Mouse (Mus musculus) heart, postnatal 0 days (tissue): ENCODE results near the gene Fam227b. TPM values are rescaled to one million over a fixed set of nuclear protein-coding genes. Genes with fewer than 3 reads are reported as not detected.

ENCODE experiments used
- ATAC-seq: fragments of 200-750 bp; cut with Nextera tagmentation; 2 replicates; pipeline ENCODE4 v1.8.0; 2017; ENCODE audit warnings: low read depth, moderate number of reproducible peaks, moderate library complexity; ENCODE audit not compliant: insufficient read depth
- DNase-seq: peaks from one replicate; pipeline ENCODE4 v3.0.0-alpha.2; 2016; ENCODE audit warnings: low spot score
- H3K27ac ChIP-seq: fragments of 300-500 bp; sonication (generic); 2 replicates; pipeline ENCODE4 v1.5.1; 2014; ENCODE audit warnings: low read depth, mild to moderate bottlenecking
- H3K27me3 ChIP-seq: fragments of 300-500 bp; sonication (generic); 2 replicates; pipeline ENCODE4 v1.6.1; 2014; ENCODE audit warnings: low read length, mixed read lengths; ENCODE audit not compliant: control insufficient read depth, insufficient read depth
- H3K36me3 ChIP-seq: fragments of 300-500 bp; sonication (generic); replicated peaks from 2 replicates; pipeline ENCODE4 v1.6.1; 2014; ENCODE audit warnings: low read length, mixed read lengths; ENCODE audit not compliant: control insufficient read depth, insufficient read depth
- H3K4me1 ChIP-seq: fragments of 300-500 bp; sonication (generic); 2 replicates; pipeline ENCODE4 v1.6.1; 2014; ENCODE audit warnings: antibody characterized with exemption; ENCODE audit not compliant: control insufficient read depth, insufficient read depth
- H3K4me2 ChIP-seq: fragments of 300-500 bp; sonication (generic); 2 replicates; pipeline ENCODE4 v1.6.1; 2014; ENCODE audit warnings: low read depth, mild to moderate bottlenecking, low read length, moderate library complexity
- H3K4me3 ChIP-seq: fragments of 300-500 bp; sonication (generic); 2 replicates; pipeline ENCODE4 v1.5.1; 2014; ENCODE audit warnings: low read depth, low read length
- H3K9ac ChIP-seq: fragments of 300-500 bp; sonication (generic); replicated peaks from 2 replicates; pipeline ENCODE4 v1.6.1; 2014; ENCODE audit warnings: low read depth, low read length, mixed read lengths
- H3K9me3 ChIP-seq: fragments of 300-500 bp; sonication (generic); replicated peaks from 2 replicates; pipeline ENCODE4 v1.6.1; 2016; ENCODE audit warnings: low read length; ENCODE audit not compliant: control insufficient read depth
- CTCF ChIP-seq: IDR thresholded peaks from 2 replicates; pipeline ENCODE4 v1.5.1; 2016; ENCODE audit warnings: antibody characterized with exemption, control low read depth, low read depth
- EP300 ChIP-seq: IDR thresholded peaks from 2 replicates; pipeline ENCODE4 v1.6.1; 2016; ENCODE audit warnings: antibody characterized with exemption, low read depth
- WGBS: fragments of 180-500 bp; shearing (Covaris S2); extraction: QIAGEN DNeasy Blood & Tissue Kit; methylation state at CpG from one replicate; pipeline ENCODE4 v1.1.7; 2014; 5-methylcytosine and 5-hydroxymethylcytosine counted together
- polyA plus RNA-seq: library from polyadenylated mRNA; unstranded; fragments of >200 nt; fragmentation: Nextera tagmentation; extraction: Ambion mirVana; gene quantifications from 2 replicates; pipeline ENCODE4 v1.2.1, GENCODE M21; 2015
- total RNA-seq: library from RNA; depleted of rRNA; stranded (reverse); fragments of >200 nt; gene quantifications from 2 replicates; pipeline ENCODE4 v1.2.3, GENCODE M21; 2014; ENCODE audit warnings: low replicate concordance

Gene Fam227b
- total and polyA plus RNA-seq, 2 experiments from 2014 or later, result not detected

GRCm38 (mm10) chr2:126073744-126074143 lies 78.1 kb downstream of the Fam227b start:
- Histone ChIP-seq H3K4me3 (no peak overlapping the region), H3K9me3 (no peaks in the 10 kb centered on the region), H3K4me2 (no peak overlapping the region), H3K36me3 (no peaks in the 10 kb centered on the region), H3K4me1 (no peaks in the 10 kb centered on the region), H3K9ac (no peak overlapping the region), H3K27ac (no peak overlapping the region), H3K27me3 (no peaks in the 10 kb centered on the region)
- TF ChIP-seq EP300 (no peak), CTCF (no peak)
- 85% methylated on average over 4 of the region's 4 CpGs for WGBS
- ATAC-seq (no peak), DNase-seq (no peak)

GRCm38 (mm10) chr2:126069740-126070139 lies 82.1 kb downstream of the Fam227b start:
- Histone ChIP-seq H3K9me3 (no peaks in the 10 kb centered on the region), H3K4me1 (peaks cover 8% of the 10 kb centered on the region), H3K36me3 (no peaks in the 10 kb centered on the region), H3K27me3 (no peaks in the 10 kb centered on the region), H3K4me3 (no peak overlapping the region), H3K4me2 (no peak overlapping the region), H3K9ac (no peak overlapping the region), H3K27ac (no peak overlapping the region)
- ATAC-seq, result no peak
- TF ChIP-seq EP300 (no peak), CTCF (no peak)
- WGBS, result 69% methylated on average over 1 of the region's 1 CpGs
- DNase-seq, result no peak

GRCm38 (mm10) chr2:126065303-126065856 lies 86.4 kb downstream of the Fam227b start:
- 74% methylated on average over 3 of the region's 3 CpGs for WGBS
- no peak for ATAC-seq
- TF ChIP-seq EP300, result no peak

GRCm38 (mm10) chr2:126064814-126065213 lies 87.0 kb downstream of the Fam227b start:
- no peak overlapping the region for H3K9ac ChIP-seq
- no peaks in the 10 kb centered on the region for H3K9me3 ChIP-seq
- peak overlapping the region; percentile 70 for H3K27ac ChIP-seq
- ATAC-seq (peak; percentile 69; the same call in 1 of the 2 replicates), DNase-seq (peak; percentile 23)
- TF ChIP-seq EP300 (no peak), CTCF (no peak)
- H3K4me2 ChIP-seq, result no peak overlapping the region
- no peak overlapping the region for H3K4me3 ChIP-seq
- H3K27me3 ChIP-seq, result no peaks in the 10 kb centered on the region
- H3K4me1 ChIP-seq, result peaks cover 16% of the 10 kb centered on the region
- WGBS, result 21% methylated on average over 2 of the region's 2 CpGs
- no peaks in the 10 kb centered on the region for H3K36me3 ChIP-seq

More at GRCm38 (mm10) chr2:126065303-126065856, 86.4 kb downstream of the Fam227b start:
- DNase-seq, result no peak
- Histone ChIP-seq H3K4me2 (no peak overlapping the region), H3K4me3 (no peak overlapping the region), H3K27me3 (no peaks in the 10 kb centered on the region), H3K9me3 (no peaks in the 10 kb centered on the region), H3K4me1 (peaks cover 16% of the 10 kb centered on the region), H3K27ac (peak overlapping the region; percentile 70; the same call in 1 of the 2 replicates), H3K36me3 (no peaks in the 10 kb centered on the region), H3K9ac (no peak overlapping the region)

GRCm38 (mm10) chr2:126062876-126063275 lies 88.9 kb downstream of the Fam227b start:
- ATAC-seq (no peak), DNase-seq (no peak)
- no peaks in the 10 kb centered on the region for H3K36me3 ChIP-seq
- no peaks in the 10 kb centered on the region for H3K27me3 ChIP-seq
- no peak overlapping the region for H3K4me3 ChIP-seq
- H3K27ac ChIP-seq, result no peak overlapping the region
- no peak overlapping the region for H3K9ac ChIP-seq
- H3K4me2 ChIP-seq, result no peak overlapping the region
- 80% methylated on average over 7 of the region's 7 CpGs for WGBS
- peaks cover 16% of the 10 kb centered on the region for H3K4me1 ChIP-seq
- no peaks in the 10 kb centered on the region for H3K9me3 ChIP-seq
- TF ChIP-seq CTCF, result no peak
- no peak for TF ChIP-seq EP300
